Mouse (Mus musculus) brain, embryonic 14.5 days (tissue): Measurements from ENCODE around the gene Inka1. TPM values are rescaled to one million over a fixed set of nuclear protein-coding genes. Genes with fewer than 3 reads are reported as not detected.

Experiments
- DNase-seq: peaks from one replicate; pipeline ENCODE4 v3.0.0-alpha.2; 2011; ENCODE audit warnings: low read depth
- CTCF ChIP-seq: fragments of 200-500 bp; IDR thresholded peaks from 2 replicates; pipeline ENCODE4 v1.5.1; 2012; ENCODE audit warnings: inconsistent platforms, mild to moderate bottlenecking, moderate library complexity, borderline replicate concordance; ENCODE audit not compliant: insufficient read depth, insufficient read length; ENCODE audit errors: extremely low read depth
- POLR2A ChIP-seq: fragments of 200-500 bp; IDR thresholded peaks from 2 replicates; pipeline ENCODE4 v1.6.1; 2012; ENCODE audit warnings: mild to moderate bottlenecking, inconsistent platforms, borderline replicate concordance; ENCODE audit not compliant: poor library complexity, insufficient read depth, insufficient read length, severe bottlenecking; ENCODE audit errors: extremely low read depth
- polyA plus RNA-seq: library from polyadenylated mRNA; depleted of rRNA; stranded (reverse); fragments of >200 nt; gene quantifications from 2 replicates; pipeline ENCODE4 v1.2.3, GENCODE M21; 2012

Inka1 gene
- polyA plus RNA-seq, 1 experiment = 13.3 TPM

GRCm38 (mm10) chr9:107981684-107982605, 3.7 kb downstream of the Inka1 start:
- peak; percentile 12 for DNase-seq
- TF ChIP-seq CTCF (no peak), POLR2A (no peak)

- no peak for TF ChIP-seq POLR2A
- no peak for TF ChIP-seq CTCF
- no peak for DNase-seq
These were observed 6.9 kb downstream of the Inka1 start for GRCm38 (mm10) chr9:107978815-107979214.

GRCm38 (mm10) chr9:107975399-107976386, 10.0 kb downstream of the Inka1 start, which contains the start of gene Uba7:
TSS of gene Uba7 (plus strand) at chr9:107975505.
- no peak for DNase-seq

GRCm38 (mm10) chr9:107974491-107975171, 11.0 kb downstream of the Inka1 start:
- TF ChIP-seq CTCF = no peak
- no peak for TF ChIP-seq POLR2A
- DNase-seq = no peak

More at GRCm38 (mm10) chr9:107975399-107976386, 10.0 kb downstream of the Inka1 start, which contains the start of gene Uba7:
- TF ChIP-seq POLR2A (no peak), CTCF (no peak)

GRCm38 (mm10) chr9:107971690-107972541, 13.8 kb downstream of the Inka1 start:
- no peak for DNase-seq
- TF ChIP-seq POLR2A (no peak), CTCF (no peak)

GRCm38 (mm10) chr9:107970311-107970710, 15.4 kb downstream of the Inka1 start:
- TF ChIP-seq POLR2A (no peak), CTCF (no peak)

GRCm38 (mm10) chr9:107968531-107968930, 17.1 kb downstream of the Inka1 start:
- no peak for DNase-seq
- TF ChIP-seq POLR2A = no peak
- TF ChIP-seq CTCF = no peak

More at GRCm38 (mm10) chr9:107970311-107970710, 15.4 kb downstream of the Inka1 start:
- no peak for DNase-seq

GRCm38 (mm10) chr9:107967437-107967836, 18.2 kb downstream of the Inka1 start:
- TF ChIP-seq CTCF (no peak), POLR2A (no peak)
- DNase-seq = no peak

- no peak for DNase-seq
These were observed 19.0 kb downstream of the Inka1 start for GRCm38 (mm10) chr9:107966676-107967075.

GRCm38 (mm10) chr9:107964681-107965080, 21.0 kb downstream of the Inka1 start:
- TF ChIP-seq CTCF = no peak
- TF ChIP-seq POLR2A = no peak
- DNase-seq = no peak

More at GRCm38 (mm10) chr9:107966676-107967075, 19.0 kb downstream of the Inka1 start:
- TF ChIP-seq POLR2A (no peak), CTCF (no peak)

- TF ChIP-seq CTCF = peak; percentile 96
- TF ChIP-seq POLR2A = no peak
- peak; percentile 86 for DNase-seq
These were observed 22.0 kb downstream of the Inka1 start for GRCm38 (mm10) chr9:107963700-107964099.
